Mouse (Mus musculus): ENCODE data around the gene Fbxw7. TPM values are rescaled to one million over a fixed set of nuclear protein-coding genes. Genes with fewer than 3 reads are reported as not detected.

The Fbxw7 gene
- total RNA-seq (2021) = 10 to 100 TPM; 59.8 to 61.5 TPM

DNA sequence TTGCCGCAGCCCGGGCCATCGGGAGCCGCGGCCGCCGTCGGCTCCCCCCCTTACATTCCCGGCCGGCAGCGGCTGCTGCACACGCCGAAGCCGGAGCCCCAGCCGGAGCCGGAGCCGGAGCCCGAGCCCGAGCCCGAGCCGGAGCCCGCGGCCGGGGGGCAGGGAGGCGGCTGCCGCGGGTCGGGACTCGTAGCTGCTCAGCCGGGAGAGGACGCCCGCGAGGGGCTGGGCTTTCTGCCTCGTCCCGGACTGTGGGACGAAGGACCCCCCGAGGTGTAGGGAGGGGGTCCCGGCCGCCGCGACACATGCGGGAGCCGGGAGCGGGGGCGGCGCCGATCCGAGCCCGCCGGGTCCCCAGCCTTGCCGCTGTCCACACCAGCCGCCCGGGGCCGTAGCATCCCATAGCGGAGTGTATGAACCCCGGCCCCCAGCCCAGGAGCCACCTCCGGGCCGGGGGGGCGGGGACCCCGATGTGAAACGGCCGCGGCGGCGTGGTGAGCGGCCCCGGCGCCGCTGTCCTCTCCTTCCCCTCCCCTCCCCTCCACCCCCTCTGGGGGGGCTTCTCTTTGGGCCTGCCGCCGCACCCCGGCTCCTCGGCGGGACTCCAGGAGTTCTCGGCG is at the start of gene Fbxw7:
TSS of gene Fbxw7 (plus strand) at position 507 of the 620 bp plus-strand sequence.
- no peak for DNase-seq
- intact Hi-C loops (cut with DNase I) = no loop called here

DNA sequence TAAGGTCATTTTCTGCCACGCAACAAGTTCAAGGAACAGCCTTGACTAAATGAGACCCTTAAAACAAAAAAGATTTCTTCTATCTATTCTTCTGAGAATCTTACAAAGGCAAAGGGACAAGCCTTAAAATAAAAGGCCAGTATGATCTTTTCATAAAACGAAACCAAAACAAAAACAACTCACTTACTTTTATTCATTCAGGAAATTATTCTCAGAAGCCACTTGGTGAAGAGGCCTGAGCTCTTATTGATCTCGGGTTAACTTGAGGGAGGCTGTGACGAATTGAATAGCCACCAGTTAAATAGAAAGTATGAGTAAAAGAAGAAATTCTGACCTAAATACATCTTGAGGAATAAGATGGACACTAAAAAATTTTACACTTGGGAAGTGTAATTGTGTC is 46.1 kb upstream of the Fbxw7 start:
- DNase-seq = no peak
- intact Hi-C loops (cut with DNase I) = no loop called here

DNA sequence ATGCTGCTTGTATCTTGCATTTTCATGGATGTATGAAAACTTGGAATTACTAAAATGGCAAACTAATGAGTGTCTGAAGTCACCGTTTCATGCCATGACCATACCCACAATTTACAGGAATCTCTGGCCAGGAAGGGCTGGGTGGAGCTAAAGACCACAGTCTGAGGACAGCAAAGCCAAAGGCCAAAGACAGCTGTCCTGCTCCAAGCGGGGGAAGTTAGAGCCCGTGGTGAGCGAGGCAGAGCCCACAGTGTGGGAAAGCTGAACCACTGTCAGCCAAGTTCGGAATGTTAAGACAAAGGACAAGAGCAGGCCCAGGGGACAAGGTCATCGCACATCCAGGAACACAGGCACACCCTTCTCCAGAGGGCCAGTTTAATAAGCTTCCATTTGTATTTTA is 45.7 kb upstream of the Fbxw7 start:
- intact Hi-C loops (cut with DNase I) = no loop called here
- DNase-seq = no peak

DNA sequence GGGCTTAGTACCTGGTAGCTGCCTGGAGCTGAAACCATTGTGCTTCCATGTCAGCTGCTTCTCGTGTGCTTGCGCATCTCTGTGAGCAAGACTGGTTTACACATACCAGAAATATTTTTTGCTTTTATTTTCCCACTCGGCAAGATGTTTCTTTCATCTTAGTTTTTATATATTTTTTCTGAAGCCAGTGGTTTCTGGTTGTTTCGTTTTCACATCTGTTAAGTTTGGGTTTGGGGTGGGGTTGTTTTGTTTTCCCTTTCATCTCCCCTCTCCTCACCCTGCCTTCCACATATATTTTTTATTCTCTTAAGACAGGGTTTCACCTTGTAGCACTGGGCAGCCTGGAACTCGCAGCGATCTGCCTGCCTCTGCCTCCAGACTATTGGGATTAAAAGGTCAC is 44.5 kb upstream of the Fbxw7 start:
- intact Hi-C loops (cut with DNase I) = no loop called here
- DNase-seq = no peak

DNA sequence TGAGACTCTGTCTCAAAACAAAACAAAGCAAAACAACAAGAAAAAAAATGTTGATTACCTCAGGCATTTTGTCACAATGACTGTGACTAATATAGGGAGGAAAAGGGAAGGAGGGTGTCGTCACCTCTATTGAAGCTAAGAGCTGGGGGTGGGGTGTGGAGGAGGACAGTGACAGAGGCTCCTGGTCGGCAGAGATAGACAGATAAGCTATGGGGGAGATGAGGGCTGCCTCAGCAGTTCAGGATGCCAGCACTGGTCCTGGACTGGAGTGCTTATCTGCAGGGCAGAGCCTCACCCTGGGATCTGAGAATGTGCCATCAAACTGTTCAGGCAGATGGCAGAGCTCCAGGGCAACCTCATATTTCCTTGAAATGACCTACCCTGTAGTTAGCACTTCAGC is 43.1 kb upstream of the Fbxw7 start:
- no peak for DNase-seq
- intact Hi-C loops (cut with DNase I) = no loop called here

DNA sequence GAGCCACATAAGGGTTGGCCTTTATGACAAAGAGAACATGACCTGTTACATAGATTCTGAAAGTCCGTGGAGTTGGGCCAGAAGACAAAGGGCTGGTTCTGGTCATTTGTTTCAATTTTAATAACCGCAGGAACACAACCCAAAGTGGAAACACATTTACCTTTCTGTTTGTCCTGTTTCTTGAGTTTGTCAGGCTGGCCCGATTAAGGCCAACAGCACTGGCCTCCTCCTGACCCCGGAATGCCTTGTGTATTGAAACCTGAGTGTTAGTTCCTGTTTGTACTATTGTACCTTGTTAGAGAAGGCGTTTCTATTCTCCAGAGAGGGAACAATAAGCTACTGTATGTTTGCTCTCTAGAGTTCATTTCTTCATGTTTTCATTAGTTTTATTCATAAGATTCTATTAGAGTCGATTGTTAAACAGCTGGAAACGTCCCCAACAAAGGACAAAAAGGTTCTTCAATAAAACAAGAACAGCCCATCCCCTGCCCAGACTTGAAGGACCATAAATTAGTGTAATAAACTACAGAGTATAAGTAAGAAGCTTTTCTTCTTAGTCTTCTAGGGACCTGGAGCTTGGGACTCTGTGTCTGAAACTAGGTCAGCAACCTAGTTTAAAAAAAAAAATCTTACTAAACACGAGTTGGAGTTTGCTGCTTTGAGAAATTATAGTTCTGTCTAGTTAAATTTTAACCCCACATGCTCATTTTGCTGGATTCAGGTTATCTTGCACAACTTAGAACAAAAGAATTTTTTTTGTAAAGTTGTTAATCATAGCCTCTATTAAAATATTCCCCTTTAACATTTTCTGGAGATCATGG is 40.6 kb upstream of the Fbxw7 start:
- DNase-seq = no peak
- intact Hi-C loops (cut with DNase I) = no loop called here

DNA sequence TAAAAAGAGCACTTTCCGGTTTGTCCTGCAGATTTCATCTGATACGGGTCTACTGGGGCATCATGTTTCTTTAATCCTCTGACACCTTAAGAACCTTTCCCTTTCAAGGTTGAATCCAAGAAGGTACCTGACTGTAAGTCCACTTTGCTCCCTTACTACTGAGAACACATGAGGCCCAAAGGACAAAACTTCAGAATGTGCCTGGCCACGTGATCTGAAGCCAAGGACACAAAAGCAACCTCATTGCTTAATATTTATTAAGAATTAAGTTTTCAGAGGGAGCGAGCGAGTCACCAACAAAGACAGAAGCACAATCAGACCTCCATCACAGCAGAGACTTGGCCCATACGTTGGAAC is 40.0 kb upstream of the Fbxw7 start:
- no peak for DNase-seq
- intact Hi-C loops (cut with DNase I) = no loop called here

DNA sequence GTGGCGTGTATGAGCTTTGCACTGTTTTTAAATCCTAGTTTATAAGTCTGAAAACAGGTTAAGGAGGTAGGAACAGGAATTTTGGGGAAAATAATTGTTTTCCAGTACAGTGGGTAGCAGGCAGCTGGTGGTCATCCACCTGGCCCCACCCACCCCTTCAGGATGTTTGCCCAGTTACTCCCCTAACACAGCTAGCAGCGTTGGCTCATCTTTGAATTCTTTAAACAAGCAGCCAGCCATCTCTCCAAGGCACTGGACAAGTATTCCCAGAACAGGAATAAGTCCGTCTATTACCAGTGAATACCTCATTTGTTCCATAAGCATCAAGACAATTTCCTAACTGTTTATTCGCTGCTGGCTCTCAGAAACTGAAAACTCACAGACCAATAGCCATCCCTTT is 39.5 kb upstream of the Fbxw7 start:
- intact Hi-C loops (cut with DNase I) = no loop called here
- no peak for DNase-seq

DNA sequence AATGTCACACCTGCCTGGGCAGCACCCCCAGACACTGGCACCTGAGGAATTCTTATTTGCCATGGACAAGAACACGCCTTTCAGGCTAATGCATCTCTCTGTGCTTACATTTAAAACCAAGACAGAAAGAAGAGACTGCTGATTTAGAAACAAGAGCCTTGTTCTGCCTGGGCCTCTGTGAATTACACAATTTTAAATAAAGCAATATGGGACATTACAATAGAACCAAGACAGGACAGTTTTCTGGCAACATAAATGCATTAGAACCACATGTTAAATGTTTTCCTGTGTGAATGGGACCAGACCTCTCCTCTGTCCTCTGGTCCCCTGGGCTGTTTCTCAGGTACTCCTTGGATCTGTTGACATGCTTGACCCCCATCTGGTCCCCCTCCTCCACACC is 39.0 kb upstream of the Fbxw7 start:
- no peak for DNase-seq
- intact Hi-C loops (cut with DNase I) = no loop called here

DNA sequence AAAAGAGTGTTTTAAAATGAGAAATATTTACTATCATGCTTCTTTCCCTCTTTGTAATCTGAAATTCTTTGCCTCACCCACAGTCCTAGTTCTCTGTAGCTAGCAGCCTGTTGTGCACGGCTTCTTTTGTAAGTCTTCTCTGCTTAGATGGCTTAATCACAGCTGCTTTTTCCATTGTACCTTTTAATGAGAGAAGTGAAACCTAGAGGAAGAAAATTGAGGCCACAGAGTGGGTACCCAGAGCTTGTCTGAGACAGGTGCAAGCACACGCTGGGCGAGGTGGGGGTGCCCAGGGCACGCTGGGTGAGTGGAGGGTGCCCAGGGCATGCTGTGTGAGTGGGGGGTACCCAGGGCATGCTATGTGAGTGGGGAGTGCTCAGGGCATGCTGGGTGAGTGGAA is 27.2 kb upstream of the Fbxw7 start:
- no peak for DNase-seq
- intact Hi-C loops (cut with DNase I) = no loop called here

DNA sequence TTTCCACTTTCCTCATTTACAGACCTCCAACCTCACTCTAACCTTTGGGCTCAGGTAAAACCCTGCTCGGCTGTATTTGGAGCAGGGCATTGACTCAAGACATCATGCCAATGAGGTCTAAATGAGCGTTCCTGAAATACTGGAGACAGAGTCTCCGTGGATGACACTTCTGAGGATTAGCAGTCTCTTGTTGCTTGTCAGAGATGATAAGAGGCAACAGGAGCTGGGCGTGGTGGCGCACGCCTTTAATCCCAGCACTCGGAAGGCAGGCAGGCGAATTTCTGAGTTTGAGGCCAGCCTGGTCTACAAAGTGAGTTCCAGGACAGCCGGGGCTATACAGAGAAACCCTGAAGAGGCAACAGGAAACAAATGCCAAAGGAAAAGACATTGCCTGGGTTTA is 11.0 kb upstream of the Fbxw7 start:
- no peak for DNase-seq
- intact Hi-C loops (cut with DNase I) = no loop called here

DNA sequence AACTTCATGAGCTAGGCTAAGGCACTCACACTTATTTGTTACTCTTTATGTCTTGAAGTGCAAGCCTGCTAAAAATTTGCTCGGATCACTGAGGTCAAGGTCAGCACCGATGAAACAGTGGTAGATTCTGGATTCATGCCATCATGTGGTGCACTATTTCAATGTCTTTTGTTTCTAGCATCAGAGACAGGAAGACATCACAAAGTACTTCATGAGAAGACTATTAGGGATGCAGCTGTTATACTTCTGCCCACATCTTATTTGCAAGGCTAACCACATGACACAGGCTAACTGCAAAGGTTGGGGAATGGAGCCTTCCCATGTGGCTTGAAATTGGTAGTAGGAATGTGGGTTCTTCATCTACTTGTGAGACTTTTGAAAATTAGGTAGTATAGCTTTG is 8.9 kb upstream of the Fbxw7 start:
- DNase-seq = no peak
- intact Hi-C loops (cut with DNase I) = no loop called here

DNA sequence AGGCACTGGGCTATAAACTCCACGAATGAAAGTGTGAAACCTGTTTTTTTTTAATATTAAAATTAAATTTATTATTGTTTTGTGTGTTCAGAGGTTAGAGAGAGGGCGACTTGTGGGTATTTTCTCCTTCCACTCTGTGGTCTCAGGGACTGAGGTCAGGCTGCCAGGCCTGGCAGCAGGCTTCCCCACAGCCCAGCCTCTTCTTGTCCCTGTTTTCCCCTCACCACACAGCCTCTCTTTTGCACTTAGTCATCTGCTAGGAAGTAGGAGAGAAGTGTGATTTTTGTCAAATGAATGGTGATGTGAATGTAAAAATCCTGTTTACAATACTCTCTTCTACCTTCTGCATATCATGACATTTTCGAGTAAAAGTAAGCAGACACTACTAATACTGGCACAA is 7.2 kb upstream of the Fbxw7 start:
- DNase-seq = no peak

DNA sequence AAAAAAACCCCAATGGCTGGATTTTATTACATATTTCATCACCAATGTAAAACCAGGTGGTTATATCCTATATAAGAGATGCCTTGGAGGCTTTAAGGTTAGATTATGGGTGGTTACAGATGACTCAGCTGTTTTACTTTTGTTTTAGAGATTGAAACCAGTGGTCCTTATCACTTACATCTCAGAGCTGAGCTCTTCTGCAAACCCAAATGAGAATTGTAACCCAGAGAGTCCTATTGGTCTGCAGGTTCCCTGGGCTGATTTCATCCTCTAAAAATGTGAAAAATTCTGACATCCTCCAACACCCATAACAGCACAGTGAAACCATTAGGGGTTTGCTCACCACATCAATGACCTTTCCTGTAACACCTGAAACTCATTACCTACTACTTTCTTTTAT is 6.2 kb upstream of the Fbxw7 start:
- intact Hi-C loops (cut with DNase I) = no loop called here
- no peak for DNase-seq

More for the DNA sequence above, 7.2 kb upstream of the Fbxw7 start:
- intact Hi-C loops (cut with DNase I) = no loop called here

DNA sequence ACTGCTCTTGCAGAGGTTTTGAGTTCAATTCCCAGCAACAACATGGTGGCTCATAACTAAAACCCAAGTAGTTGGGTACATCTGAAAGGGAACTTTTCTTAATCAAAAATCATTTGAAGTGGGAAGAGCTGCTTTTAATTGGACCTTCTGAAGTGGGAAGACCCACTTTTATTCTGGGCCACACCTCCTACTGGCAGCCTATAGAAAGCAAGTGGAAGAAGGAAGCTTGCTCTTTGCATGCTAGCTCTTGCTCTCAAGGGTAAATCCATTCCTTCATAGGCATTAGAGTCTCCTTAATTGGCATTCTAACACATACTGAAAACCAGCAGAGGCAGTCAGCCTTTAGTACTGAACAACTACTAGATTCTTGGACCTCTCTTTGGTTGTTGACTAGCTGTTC is 4.3 kb upstream of the Fbxw7 start:
- intact Hi-C loops (cut with DNase I) = no loop called here
- no peak for DNase-seq

DNA sequence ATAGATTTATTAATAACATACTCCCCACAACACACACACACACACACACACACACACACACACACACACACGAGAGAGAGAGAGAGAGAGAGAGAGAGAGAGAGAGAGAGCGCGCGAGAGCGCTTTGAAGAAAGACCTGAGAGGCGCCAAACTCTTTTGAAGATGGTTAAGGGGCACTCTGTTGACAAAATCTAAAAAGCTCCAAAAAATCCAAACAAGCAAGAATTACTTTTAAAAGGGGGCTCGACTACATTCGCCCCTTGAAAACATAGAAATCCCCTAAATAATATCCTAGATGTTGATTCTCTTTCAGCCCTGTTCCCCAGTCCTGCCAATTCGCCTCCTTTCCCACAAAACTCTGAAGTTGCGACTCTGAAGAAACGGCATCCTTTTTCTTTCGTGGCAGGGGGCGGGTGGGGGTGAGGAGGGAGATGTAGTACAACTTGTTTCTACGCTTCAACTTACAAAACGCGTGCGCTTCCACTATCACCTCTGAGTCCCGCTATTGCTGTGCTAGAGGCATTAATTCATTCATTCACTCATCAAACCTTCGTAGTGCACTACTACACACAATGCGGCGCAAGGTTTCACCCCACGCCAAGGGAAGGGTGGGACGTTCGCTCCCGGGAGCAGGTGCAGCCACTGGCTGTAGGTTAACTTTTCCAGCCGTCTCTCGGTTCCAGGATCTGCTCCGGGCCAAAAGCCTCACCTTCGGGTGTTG is 1.5 kb upstream of the Fbxw7 start:
- intact Hi-C loops (cut with DNase I) = no loop called here
- no peak for DNase-seq

DNA sequence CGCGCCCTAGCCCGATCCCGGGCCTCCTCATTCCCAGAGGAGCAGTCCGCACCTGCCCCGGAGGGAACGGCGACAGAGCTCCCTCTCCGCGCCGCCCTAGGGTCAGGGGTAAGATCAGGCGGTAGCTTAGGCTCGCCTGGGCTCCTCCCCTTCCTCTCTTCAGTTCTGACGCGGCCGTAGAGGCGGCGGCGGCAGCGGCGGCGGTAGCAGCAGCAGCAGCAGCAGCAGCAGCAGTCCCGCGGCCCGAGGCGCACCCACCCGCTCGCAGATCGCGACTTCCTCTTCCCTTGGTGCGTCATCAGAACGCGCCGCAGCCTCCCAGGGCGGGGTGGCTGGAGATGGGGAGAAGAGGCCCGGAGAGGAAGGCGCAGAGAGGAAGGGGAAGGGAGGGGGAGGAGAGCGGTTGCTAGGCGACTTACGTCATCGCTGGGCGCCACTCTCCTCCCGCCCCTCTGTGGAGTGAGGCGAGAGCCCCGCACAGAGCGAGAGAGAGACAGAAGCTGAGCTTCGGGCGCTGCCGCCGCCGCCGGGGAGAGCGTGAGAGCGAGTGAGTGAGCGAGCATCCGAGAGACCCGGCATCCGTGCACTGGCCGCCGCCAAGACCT is 809 bp upstream of the Fbxw7 start:
- DNase-seq = peak; percentile 100
- intact Hi-C loops (cut with DNase I) = no loop called here

DNA sequence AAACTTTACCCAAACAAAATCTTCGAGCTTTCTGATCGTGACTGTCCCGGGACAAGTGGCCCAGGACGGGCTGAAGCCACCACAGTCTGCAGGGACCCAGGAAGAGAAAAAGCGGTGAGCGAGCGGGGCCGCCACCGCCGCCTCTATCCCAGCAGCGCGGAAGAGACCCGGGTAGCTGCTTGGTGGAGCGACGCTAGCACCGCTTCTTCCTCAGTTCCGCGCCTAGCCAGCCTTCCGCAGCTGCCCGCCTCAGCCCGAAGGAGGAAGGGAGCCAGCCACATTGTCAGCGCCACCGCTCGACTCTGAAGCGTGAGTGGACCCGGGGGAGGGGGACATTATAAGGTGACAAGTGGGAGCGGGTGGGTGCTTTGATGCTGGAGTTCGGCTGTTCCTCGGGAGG is 393 bp downstream of the Fbxw7 start:
- DNase-seq = peak; percentile 51 to 56
- intact Hi-C loops (cut with DNase I) = no loop called here

DNA sequence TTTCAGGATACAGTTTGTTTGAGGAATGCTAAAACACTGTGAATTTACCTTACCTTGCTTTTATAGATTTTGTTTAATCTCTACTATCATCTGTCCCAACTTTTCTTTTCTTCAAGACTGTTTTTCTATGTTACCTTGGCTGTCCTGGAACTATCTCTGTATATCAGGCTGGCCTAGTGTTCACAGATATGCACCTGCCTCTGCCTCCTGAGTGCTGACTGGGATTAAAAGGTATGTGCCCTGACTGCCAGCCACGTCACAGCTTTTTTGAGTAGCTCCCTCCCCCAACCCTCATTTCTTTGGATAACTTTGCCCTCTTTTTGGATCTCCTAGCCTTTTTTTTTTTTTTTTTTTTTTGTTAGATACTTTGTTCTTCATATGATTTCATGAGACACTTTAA is 1.9 kb downstream of the Fbxw7 start:
- intact Hi-C loops (cut with DNase I) = no loop called here
- DNase-seq = no peak

DNA sequence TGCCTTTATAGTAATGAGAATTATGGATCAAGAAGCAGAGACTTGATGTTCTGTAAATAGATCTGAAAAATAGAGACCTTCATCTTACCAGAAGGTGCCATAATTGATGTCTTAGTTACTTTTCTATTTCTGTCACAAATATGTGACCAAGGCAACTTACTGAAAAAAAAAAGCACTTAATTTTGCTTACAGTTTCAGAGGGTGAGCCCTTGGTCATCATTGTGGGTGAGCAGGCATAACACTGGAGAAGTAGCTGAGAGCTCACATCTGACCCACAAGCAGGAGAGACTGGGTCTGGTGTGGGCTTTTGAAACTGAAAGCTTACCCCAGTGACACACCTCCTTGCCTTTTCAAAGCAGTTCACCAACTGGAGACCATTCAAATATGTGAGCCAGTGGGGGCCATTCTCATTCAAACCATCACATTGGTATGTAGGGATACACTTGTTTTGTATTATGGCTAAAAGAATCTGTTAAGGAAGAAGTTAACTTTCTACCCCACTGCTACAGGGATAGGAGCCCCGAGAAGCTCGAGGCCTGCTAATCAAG is 5.7 kb downstream of the Fbxw7 start:
- DNase-seq = no peak
- intact Hi-C loops (cut with DNase I) = no loop called here

DNA sequence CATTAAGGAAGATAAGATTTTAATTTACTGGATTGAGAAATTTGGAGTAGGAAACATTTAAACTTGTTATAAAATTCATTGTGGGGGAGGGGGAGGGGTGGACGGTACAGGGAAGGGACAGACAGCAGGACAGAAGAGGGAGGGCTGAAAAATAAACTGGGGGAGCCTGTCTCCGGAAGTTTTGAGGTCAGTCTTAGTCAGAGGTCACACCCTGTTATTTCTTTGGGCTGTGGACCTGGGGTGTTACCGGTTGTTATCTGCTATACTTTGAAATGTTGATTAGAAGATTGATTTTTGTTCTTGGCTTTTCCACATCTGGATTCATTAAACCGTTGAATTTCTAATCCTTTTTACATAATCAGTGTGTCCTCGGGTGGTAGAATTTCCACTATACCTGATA is 10.9 kb downstream of the Fbxw7 start:
- intact Hi-C loops (cut with DNase I) = no loop called here
- no peak for DNase-seq
